Mouse (Mus musculus): ENCODE results near the gene Akt2.

Akt2 gene

DNA sequence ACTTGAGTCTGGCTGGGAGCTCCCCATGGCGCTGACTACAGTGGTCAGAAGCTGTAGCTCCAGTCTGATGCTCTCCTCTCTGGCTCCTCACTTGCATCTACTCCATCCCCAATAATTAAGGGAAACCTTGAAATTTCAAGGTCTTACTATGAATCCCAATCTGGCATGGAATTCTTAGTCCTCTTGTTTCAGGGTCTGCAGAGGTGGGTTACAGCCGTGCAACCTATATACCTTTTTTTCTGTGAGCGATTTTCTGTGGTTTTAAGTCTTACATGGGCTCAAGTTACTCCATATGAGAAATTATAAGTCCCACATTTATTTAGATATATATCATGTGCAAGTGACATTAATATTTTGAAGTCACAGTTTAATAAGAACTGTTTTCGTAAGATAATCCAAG, 1.3 kb upstream of the Akt2 start:
- DNase-seq = no peak

DNA sequence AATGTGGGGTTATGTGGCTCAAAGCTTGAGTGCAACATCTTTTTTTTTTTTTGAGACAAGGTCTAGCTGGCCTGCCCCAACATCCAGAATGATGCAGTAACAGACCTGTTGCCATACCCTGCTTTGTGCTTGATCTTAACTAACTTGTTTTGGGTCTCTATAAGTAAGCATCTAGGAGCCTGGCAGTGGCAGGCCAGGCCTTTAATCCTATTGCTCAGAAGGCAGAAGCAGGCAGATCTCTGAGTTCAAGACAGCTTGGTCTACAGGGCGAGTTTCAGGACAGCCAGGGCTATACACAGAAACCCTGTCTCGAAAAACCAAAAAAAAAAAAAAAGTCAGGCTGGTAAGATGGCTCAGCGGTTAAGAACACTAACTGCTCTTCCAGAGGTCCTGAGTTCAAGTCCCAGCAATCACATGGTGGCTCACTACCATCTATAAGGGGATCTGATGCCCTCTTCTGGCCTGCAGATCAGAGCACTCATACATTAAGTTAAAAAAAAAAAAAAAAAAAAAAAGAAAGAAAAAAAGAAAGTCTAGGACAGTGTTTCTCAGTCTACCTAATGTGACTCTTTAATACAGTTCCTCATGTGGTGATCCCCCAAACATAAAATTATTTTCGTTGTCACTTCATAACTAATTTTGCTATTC, 662 bp upstream of the Akt2 start:
- DNase-seq = no peak

DNA sequence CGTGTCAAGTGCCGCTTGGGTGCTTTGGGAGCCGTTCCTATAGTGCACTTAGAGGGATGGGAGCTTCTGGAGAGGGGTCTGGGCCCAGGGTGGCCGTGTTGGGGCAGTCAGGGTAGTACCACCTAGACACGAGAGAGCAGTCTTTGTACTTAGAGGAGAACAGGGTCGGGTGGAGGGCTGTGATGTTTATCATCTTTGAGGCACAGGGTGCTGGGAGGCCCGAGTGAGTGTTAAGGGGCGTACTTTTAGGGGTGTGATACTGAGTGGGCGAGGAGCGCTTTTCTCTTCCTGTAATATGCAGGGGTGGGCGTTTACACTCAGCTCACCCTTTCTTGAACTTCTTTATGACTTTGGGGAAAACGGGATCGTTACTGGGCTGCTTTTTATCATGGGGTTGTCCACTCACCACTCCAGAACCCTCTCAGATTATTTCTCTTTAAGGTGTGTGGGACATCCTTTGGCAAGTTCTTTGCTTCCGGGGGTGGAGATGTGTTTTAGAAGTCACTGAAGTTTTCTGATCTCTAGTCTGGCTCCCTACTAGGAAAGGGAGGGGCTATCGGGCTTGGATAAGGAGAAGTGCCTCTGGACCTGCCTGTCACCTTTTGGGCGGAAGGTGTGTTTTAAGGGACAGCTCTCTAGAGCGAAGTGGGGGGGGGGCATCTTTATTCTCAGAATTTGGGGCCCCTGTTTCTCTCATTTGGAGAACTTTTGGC, 1.0 kb downstream of the Akt2 start:
- DNase-seq = peak; percentile 43

DNA sequence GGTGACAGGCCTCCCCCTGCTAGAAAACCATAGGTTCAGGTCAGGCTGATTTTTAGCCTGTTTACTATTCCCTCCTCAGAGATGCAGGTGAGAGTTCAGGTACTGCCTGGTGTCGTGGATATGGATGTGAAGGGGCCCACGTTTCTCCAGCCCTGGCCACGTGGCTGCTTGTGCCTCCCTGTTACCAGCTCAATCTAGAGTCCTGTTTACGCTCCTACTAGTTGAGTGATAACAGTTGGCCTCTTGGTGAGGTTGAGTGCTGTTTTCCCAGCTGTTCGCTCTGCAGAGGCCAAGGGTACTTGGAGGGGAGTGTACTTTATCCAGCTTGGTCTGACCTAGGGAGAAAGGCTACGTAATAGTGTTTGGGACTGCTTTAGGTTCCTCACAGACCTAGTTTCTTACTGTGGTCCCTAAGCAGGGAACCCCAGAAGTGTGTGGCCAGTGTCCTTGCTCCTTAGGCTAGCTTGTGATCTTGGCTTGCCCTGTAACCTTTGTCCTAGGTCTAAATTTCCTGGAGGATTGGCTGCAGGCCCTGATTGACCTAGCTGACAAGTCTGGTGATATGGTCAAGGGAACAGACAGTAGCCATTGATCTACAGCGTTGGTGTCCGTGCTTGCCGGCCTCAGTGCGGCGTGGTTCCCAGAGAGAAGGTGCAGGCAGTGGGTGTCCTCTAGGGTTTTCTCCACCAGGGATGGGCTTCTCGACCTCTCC, 1.7 kb downstream of the Akt2 start:
- peak; percentile 59 for DNase-seq

DNA sequence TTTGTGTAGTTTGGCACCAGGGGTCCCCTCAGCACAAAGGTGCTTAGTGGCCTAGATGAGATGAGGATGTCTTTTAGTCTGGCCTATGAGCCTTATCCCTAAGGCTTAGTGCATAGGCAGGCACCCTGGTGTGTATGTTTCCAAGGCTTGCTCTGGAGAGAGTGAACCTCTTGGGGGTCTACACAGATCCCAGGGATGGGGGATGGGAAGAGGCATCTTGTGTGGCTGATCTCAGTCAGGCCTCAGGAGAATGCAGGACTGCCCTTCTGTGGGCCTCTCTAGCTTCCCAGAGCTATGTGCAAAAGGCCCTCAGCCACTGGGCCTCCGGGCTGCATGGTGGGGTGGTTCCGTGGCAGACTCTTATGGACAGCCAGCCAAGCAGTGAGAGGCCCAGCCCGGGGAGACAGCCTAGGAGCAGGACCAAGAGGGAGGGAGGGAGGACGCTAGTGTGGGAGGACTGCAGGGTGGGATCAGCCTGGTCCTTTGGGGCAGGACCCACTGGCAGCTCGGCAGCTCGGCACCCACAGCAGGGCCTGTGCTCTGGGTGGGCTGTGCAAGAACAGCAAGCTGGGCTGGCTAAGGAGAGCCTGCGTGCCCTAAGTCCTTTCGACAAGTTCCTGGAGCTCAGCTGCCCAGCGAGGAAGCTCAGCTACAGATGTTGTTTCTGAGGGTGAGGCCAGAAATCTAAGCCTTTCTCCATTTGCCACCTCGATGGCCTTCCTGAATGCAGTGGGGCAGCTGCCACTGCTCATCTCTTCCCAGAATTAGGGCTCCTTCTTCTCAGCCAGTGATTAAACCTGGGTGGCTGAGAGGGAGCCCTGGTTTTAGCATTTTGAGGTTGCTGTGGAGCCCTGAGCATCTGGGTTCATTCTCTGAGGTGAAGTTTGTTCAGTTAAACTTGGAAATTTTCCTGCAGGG, 5.5 kb downstream of the Akt2 start:
- no peak for DNase-seq

DNA sequence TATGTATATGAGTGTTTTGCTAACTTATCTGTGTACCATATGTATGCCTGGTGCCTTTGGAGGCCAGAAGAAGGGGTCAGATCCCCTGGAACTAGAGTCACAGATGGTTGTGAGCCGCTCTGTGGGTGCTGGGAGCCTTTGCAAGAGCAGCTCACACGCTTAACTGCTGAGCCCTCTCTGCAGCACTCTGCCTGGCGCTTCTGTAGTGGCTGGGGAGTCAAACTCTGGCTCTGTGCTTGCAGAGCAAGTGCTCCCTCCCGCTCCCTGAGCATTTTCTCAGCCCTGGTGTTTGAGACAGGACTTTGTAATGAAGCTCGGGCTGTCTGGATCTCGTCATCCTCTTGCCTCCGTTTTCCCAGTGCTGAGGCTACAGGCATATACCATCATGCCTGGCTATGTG, 6.7 kb downstream of the Akt2 start:
- DNase-seq = no peak

DNA sequence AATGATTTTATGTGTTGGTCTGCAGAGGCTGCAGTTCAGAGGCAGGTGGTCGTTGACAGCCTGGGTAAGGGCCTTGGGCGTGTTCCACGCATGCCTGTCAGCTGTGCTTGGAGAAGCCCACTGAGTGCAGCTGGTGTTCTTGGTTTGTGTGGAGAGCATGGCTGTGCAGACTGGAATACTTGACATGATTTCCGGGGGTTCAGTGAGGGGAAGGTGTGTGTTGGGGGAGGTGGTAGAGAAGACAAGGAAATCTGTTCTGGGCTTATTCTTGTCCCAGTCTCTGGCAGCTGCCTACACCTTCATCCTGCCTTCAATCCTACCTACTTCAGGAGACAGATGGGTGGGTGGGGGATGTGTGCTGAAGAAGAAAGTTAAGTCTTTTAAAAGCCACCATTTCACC, 10.3 kb downstream of the Akt2 start:
- DNase-seq = no peak

DNA sequence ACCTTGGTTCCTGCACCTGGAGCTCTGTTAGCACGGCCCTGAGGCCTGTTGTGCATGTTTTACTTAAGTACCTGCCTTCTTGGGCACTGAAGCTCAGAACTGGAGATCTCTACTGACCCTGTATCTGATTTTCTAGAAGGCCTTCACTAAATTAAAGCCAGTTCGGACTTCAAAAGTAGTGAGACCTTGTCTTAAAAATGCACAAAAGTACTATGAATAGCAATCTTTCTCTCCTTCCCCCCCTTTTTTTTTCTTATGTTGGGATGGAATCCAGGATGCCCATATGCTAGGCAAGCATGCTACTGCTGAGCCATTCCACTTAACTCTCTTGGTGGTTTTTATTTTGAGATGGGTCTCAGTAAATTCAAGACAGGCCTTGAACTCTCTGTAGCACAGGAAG, 10.8 kb downstream of the Akt2 start:
- no peak for DNase-seq

DNA sequence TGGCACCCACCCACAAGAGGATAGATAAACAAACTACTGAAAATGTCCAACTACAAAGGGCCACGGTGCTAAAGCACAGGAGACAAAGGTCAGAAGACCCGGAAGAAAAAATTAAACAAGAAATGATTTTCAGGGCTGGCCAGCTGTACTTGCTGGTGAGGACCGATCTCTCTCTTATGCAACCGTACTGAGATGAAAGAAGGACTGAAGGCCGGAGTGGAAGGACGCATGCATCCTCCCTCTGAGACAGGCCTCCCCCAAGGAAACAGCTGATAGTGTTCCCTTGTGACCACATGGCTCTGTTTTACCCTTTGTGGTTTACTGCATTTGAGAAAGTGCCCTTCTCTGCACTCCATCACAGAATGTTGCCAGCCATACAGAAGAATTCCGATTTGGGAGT, 11.5 kb downstream of the Akt2 start:
- no peak for DNase-seq

DNA sequence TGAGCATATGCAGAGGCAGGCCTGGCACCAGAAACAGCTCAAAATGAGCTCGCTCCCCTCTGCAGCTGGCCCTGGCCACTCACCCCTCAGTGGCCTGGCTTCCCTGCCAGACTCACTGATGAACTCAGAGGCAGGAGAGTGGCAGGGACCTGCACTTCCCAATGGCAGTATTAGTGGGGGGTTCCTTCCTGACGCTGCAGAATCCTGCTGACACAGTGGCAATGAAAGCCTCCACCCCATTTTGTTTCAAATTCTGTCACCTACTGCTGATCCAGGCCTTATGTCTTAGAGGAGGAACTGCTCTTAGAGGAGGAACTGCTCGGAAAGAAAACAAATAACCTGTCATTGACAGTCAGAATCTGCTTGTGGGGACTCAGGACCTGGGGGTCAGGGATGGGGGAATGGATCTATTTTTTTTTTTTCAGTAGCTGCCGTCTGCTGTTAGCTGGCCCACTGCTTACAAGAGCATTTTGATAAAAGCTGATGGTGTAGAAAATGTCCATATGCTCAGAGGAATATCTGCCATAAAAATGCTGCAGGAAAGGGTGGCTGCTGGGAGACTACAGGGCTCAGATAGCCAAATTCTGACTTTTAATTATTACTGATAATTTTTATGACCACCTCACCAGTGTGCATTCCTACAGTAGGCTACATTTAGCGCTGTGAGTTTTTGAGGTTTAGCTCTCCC, 13.5 kb downstream of the Akt2 start:
- no peak for DNase-seq

DNA sequence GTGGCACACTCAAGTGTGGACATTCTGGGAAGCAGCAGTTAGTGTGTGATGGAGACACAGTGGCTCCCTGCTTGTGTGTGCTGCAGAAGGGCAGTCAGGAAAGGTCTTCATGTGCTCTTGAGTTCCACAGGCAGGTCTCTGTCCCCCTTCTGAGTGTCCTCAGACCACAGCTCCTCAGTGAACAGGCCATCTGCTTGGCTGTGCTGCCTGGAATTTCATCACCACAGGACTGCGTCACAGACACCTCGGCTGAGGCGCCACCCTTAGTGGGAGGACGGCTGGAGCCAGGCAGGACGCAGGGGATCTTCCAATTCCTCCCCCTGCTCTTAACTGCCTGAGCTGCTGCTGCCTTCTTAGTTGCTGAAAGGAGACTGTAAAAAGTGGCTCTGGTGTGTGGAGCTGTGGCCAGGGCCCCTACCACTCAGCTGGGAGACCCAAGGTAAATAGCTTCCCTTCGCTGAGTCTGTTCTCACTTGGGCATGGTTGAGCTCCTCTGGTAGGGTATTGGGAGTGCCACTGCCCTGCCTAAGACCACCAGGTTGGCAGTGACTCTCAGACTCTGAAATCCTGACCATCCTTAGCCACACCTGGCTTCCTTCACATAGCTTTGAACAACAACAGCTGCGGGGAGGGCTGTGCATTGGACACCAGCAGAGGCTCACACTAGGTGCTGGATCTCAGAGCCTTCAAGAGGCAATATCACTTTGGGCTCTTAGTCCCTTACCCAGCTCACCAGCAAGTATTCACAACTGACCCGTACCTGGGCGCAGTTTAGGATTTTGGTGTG, 14.3 kb downstream of the Akt2 start:
- DNase-seq = no peak

DNA sequence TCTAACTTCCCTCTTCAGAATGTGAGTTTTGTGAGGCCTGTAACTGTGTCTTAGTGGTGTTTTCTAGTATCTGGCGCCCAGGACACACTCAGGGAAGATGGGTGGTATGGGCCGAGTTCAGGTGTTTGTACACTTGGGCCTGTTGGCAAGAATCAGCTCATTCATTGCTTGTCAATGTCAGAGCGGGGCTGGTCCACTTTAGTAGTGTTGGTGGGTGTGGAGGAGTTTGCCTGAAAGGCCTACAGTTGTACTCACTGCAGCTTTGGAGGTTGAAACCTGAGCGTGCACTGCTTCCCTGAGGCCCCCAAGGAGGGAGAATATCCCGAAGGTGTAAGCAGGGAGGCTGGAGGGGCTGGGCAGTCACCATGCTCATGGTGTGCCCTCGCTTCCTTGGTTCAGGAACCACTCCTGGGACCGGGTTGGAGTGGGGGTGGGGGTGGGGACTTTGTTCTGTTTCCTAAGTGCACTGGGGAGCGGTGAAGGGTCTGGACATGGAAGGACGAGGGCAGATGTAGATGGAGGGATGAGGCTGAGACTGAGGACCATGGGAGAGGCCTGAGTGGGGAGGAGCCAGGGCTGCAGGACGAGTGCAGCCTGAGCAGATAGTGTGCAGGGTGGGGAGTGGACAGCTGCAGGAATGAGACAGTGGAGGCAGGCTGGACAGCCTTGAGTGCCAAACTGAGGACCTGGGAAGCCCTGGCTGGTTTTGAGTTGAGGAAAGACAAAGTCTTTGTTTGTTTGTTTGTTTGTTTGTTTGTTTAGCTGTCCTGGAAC, 15.3 kb downstream of the Akt2 start:
- no peak for DNase-seq

DNA sequence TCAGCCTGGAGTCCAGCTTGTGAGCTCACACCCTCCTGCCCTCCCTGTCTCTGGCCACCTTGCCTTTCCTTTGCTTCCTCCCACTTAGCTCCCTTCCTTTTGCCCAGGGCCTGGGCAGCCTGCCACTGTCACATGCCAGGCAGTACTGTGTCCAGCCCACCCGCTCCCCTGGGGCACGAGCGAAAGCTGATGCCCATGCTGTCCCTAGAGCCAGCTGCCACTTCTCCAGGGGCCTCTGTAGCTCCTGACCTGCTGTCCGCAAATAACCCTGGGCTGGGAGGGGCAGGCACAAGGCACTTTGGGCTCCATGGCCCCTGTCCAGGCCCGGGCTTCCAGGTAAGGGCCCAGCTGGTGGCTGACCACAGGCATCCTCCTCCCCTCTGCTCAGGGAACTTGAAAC, 16.2 kb downstream of the Akt2 start:
- DNase-seq = peak; percentile 75

DNA sequence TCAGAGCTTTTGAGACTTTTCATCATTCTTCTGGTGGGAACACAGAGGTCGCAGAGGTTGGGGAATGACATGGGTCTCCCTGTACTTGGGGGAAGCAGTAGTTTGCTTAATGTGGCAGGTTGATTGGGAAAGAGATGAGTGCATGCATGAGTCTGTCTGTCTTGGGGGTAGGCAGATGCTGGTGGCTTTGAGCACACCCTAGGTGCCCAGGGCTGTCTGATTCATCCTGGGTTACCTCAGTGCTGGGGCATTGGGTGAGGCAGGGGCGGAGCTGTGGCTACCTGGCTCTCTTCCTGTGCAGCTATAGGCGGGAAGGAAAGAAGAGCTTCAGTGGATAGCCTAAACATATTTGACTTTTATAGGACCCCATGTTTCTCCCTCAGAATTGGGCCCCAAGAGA, 16.8 kb downstream of the Akt2 start:
- no peak for DNase-seq

DNA sequence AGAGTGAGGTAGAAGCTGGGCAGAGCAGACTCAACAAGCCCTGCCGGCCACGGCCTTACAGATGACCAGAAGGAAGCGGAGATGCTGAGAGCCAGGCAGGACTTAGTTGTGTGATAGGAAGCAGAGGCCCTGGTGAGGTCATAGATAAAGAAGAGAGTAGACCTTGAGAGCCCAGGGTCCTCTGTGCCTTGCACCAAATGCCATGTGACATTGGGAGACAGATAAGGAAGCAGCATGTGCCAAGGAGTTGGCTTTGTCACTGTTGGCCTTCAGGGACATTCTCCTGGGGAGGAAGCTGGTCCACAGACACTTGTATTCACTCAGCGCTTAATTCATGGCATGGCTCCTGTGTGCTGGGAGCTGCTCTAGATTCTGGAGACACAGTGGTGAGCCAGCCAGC, 17.9 kb downstream of the Akt2 start:
- DNase-seq = no peak

DNA sequence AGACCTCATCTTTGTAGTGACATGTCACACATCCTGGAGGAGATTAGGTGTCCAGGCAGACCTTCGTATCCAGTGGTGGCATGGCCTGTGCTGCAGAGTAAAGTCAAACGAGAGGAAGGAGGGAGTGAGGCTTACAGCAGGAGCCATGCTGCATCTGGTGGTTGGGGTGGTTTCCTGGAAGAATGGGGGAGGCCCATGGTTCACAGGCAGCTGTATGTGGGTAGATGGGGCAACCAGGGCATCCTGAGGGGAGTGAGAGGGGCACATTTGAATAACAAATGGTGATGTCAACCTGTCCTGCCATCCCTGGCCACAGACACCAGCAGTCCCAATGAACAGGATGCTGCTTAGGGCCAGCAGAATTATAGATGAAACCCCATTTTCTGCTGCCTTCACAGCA, 18.3 kb downstream of the Akt2 start:
- DNase-seq = no peak

DNA sequence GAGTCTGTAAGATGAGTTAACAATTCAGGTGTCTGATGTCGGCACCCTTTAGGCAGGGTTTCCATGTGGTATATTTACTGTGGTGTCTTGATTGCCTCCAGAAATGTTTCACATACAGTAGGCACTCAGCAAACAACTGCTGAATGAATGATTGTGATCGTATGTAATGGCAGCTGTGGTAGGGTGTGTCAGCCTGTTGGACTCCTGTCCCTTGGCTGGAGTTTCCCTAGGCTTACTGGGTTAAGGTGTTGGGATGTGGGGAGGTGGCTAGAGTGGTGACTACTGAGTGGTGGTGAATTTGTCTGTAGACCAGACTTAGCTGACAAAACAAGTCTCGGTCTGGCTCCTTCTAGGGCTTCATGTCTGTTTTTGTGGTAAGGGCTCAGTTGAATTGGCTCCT, 19.0 kb downstream of the Akt2 start:
- no peak for DNase-seq

DNA sequence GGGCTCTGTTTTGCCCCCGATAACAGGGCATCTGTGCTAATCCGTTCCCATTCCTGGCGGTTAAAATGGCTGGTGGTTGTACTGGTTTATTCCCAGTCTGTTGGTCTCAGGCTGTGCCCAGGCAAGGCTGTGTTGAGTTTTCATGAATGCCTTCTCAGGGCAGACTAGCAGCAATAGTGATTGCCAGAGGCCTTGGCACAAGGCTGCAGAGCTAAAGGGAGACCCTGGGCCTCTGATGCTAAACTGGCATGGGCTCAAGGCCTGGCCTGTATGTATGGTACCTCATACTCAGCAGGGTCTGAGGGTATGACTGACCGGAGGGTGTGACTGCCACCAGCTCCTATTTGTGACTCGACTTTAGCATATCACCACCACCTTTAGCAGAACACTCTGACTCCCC, 19.5 kb downstream of the Akt2 start:
- no peak for DNase-seq

DNA sequence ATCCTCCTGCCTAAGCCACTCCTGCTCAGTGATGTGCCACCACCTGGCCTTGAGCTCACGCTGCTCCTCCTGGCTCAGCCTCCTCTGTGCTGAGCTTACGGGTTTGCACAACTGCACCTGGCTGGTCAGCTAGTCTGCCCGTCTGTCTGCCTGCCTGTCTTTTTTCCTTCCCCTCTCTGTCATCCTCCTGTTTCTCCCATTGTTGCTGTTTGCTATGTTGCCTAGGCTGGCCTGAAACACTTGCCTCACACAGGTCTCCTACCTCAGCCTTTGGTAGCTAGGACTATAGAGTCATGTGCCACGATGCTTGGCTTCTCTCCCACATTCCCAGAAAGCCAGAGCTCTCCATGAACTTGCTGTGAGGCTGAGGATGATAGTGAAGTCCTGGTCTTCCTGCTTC, 21.6 kb downstream of the Akt2 start:
- DNase-seq = no peak

DNA sequence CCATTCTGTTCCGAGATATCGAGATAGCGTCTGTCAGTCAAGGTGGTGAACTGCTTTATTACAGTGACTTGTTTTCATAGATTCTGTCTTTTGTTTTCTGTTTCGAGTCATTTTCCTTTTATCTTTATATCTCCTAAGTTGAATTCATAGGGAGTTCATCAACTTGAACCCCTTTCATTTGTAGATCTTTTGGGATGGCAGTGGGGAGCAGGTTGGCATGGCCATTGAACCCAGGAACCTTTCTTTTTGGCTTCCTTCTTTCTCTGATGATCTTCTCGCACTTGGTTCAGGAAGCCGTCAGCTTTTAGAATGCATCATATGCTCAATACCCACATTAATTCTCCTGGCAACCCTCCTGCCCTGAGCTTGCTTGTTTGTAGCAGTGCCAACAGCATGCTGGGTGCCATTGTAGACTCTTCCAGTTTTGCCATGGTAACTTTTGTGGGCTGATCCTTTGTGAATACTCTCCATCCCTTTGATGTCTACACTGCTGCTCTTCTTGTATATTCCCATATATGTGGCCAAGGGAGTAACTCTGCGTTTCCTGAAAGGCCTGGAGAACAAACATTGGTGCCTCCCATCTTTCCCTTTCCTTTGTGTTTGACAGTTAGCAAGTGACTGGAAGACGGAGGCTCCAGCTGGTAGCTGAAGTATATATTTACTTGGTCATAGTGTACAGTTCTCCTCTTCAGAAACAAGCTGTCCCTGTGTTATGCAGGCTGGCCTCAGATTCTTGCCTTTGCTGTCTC, 22.6 kb downstream of the Akt2 start:
- DNase-seq = no peak
